Mouse (Mus musculus) embryonic facial prominence, embryonic 11.5 days (tissue): ENCODE results near the gene Emc1. TPM values are rescaled to one million over a fixed set of nuclear protein-coding genes. Genes with fewer than 3 reads are reported as not detected.

Source experiments
- ATAC-seq: fragments of 200-750 bp; cut with Nextera tagmentation; replicated peaks from 2 replicates; pipeline ENCODE4 v1.8.0; 2017; ENCODE audit warnings: low read depth; ENCODE audit not compliant: insufficient number of reproducible peaks, low FRiP score, low TSS enrichment
- DNase-seq: peaks from one replicate; pipeline ENCODE4 v3.0.0-alpha.2; 2015; ENCODE audit warnings: low spot score
- H3K27ac ChIP-seq: fragments of 300-500 bp; sonication (generic); replicated peaks from 2 replicates; pipeline ENCODE4 v1.5.1; 2014; ENCODE audit warnings: mild to moderate bottlenecking, low read depth, low read length, control low read depth
- H3K27me3 ChIP-seq: fragments of 300-500 bp; sonication (generic); 2 replicates; pipeline ENCODE4 v1.6.1; 2014; ENCODE audit warnings: mild to moderate bottlenecking, low read length, moderate library complexity, mixed read lengths; ENCODE audit not compliant: control insufficient read depth, insufficient read depth
- H3K36me3 ChIP-seq: fragments of 300-500 bp; sonication (generic); replicated peaks from 2 replicates; pipeline ENCODE4 v1.6.1; 2014; ENCODE audit warnings: low read depth, mild to moderate bottlenecking, low read length, moderate library complexity, mixed read lengths; ENCODE audit not compliant: control insufficient read depth, insufficient read depth
- H3K4me1 ChIP-seq: fragments of 300-500 bp; sonication (generic); 2 replicates; pipeline ENCODE4 v1.6.1; 2014; ENCODE audit warnings: low read length, mixed read lengths; ENCODE audit not compliant: control insufficient read depth, insufficient read depth
- H3K4me2 ChIP-seq: fragments of 300-500 bp; sonication (generic); 2 replicates; pipeline ENCODE4 v1.6.1; 2014; ENCODE audit warnings: low read depth, mild to moderate bottlenecking, control low read depth, low read length, moderate library complexity
- H3K4me3 ChIP-seq: fragments of 300-500 bp; sonication (generic); 2 replicates; pipeline ENCODE4 v1.5.1; 2014; ENCODE audit warnings: low read depth, low read length, control low read depth
- H3K9ac ChIP-seq: fragments of 300-500 bp; sonication (generic); replicated peaks from 2 replicates; pipeline ENCODE4 v1.6.1; 2014; ENCODE audit warnings: mild to moderate bottlenecking, control low read depth, low read length
- H3K9me3 ChIP-seq: fragments of 300-500 bp; sonication (generic); replicated peaks from 2 replicates; pipeline ENCODE4 v1.6.1; 2016; ENCODE audit warnings: mild to moderate bottlenecking, low read length, inconsistent platforms, mixed read lengths; ENCODE audit not compliant: control insufficient read depth
- WGBS: fragments of 180-500 bp; shearing (Covaris S2); extraction: QIAGEN DNeasy Blood & Tissue Kit; methylation state at CpG from one replicate; pipeline ENCODE4 v1.1.7; 2014; 5-methylcytosine and 5-hydroxymethylcytosine counted together
- microRNA-seq: library from miRNA; unstranded; fragments of <30 nt; microRNA quantifications from one replicate; pipeline ENCODE4, GENCODE M21; 2016; ENCODE audit warnings: borderline number of aligned reads
- polyA plus RNA-seq: library from polyadenylated mRNA; unstranded; fragments of >200 nt; fragmentation: Nextera tagmentation; extraction: Ambion mirVana; gene quantifications from 2 replicates; pipeline ENCODE4 v1.2.1, GENCODE M21; 2014

Gene Emc1
- polyA plus RNA-seq, 1 experiment from 2014 or later, result 13.5 TPM

DNA sequence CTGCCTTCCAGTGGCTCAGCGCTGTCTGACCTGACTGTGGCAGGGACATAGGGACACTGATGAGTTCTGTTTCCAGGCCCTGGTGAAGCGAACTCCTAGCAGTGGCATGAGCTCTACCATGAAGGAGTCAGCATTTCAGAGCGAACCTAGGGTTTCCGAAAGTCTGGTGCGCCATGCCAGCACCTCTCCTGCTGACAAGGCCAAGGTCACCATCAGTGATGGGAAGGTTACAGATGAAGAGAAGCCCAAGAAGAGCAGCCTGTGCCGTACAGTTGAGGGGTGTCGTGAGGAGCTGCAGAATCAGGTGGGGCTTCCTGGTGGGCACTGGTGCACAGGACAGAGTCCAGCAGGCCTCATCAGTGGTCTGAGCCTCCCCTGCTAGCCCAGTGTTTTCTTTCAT lies 69.2 kb downstream of the Emc1 start:
- H3K4me3 ChIP-seq, result no peak overlapping the region
- H3K9ac ChIP-seq, result no peak overlapping the region
- H3K9me3 ChIP-seq, result no peaks in the 10 kb centered on the region
- H3K27me3 ChIP-seq, result no peaks in the 10 kb centered on the region
- no peak overlapping the region for H3K4me2 ChIP-seq
- H3K36me3 ChIP-seq, result peaks cover 22% of the 10 kb centered on the region
- no peak overlapping the region for H3K27ac ChIP-seq
- 93% methylated on average over 7 of the region's 7 CpGs for WGBS
- H3K4me1 ChIP-seq, result no peaks in the 10 kb centered on the region
- ATAC-seq (no peak), DNase-seq (no peak)

DNA sequence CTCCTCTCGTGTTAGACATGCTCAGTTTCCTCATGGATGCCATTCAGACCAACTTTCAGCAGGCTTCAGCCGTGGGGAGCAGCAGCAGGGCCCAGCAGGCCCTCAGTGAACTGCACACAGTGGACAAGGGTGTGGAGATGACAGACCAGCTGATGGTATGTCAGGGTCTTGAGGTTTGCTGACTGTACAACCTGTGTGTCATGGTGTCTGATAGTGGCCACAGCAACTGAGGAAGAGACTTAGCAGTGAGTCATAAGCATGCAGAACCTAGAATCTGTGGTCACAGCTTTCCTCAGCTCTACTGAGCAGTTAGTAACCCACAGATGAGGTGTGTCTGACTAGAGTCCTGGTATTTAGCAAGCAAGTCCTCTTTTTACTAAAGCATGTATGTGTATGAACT lies 70.0 kb downstream of the Emc1 start:
- Histone ChIP-seq H3K4me1 (no peaks in the 10 kb centered on the region), H3K36me3 (peaks cover 19% of the 10 kb centered on the region)

DNA sequence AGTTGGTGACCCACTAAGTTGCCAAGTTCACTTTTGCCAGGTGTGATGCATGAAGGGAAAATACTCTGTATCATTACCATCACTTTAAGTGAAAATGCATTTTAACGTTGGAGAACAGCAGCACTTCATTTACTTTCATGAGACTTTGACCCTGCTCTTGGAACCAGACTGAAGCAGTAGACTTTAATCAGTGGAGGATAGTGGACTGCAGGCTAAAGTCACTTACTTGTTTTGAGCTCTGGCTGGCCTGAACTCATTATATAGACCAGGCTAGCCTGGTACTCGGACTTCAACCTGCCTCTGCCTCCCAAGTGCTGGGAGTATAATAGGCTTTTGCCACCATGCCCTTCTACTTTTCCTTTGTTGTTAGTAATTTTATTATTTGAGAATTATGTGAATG lies 70.9 kb downstream of the Emc1 start:
- Histone ChIP-seq H3K36me3 (peaks cover 22% of the 10 kb centered on the region), H3K4me1 (no peaks in the 10 kb centered on the region), H3K4me3 (no peak overlapping the region), H3K27ac (no peak overlapping the region), H3K27me3 (no peaks in the 10 kb centered on the region), H3K9me3 (no peaks in the 10 kb centered on the region), H3K9ac (no peak overlapping the region), H3K4me2 (no peak overlapping the region)
- no peak for ATAC-seq
- 88% methylated on average over 2 of the region's 2 CpGs for WGBS
- DNase-seq, result no peak

More for the DNA sequence above, 70.0 kb downstream of the Emc1 start:
- Histone ChIP-seq H3K27ac (no peak overlapping the region), H3K9me3 (no peaks in the 10 kb centered on the region), H3K4me2 (no peak overlapping the region), H3K9ac (no peak overlapping the region), H3K27me3 (no peaks in the 10 kb centered on the region), H3K4me3 (no peak overlapping the region)
- ATAC-seq (no peak), DNase-seq (no peak)
- 95% methylated on average over 2 of the region's 2 CpGs for WGBS

Small RNA genes lying within 50 kb of the gene (microRNA-seq; reads per million reads assigned to microRNA genes)
- 4.7 reads per million, percentile 2 among the genes with 10 or more reads in this experiment for gene Gm24245
- 2.4 reads per million for gene Gm25732

Other genes with a start within 250 kb of the Emc1 start
- 492 and 522 TPM in 2 replicates for gene Minos1, start 221.5 kb upstream of the Emc1 start, polyA plus RNA-seq
- gene Capzb, start 159.7 kb upstream of the Emc1 start, polyA plus RNA-seq, result 314 and 316 TPM in 2 replicates
- 13.5 and 14.2 TPM in 2 replicates for gene Pqlc2, start 41.9 kb upstream of the Emc1 start, polyA plus RNA-seq
- 137 and 146 TPM in 2 replicates for gene Akr7a5, start 41.8 kb upstream of the Emc1 start, polyA plus RNA-seq
- 145 TPM in 2 replicates for gene Mrto4, start within 50 bp of the Emc1 start, polyA plus RNA-seq
- 63.1 and 66.2 TPM in 2 replicates for gene Ubr4, start within 50 bp of the Emc1 start, polyA plus RNA-seq
- gene Iffo2, start 178.0 kb downstream of the Emc1 start, polyA plus RNA-seq, result 2.2 and 2.3 TPM in 2 replicates